Mouse (Mus musculus) embryonic facial prominence, embryonic 12.5 days (tissue): ENCODE data around the gene Taar6. TPM values are rescaled to one million over a fixed set of nuclear protein-coding genes. Genes with fewer than 3 reads are reported as not detected.

Source experiments
- polyA plus RNA-seq: library from polyadenylated mRNA; unstranded; fragments of >200 nt; fragmentation: Nextera tagmentation; extraction: Ambion mirVana; gene quantifications from 2 replicates; pipeline ENCODE4 v1.2.1, GENCODE M21; 2016

Taar6 gene
- polyA plus RNA-seq, 1 experiment from 2014 or later, result not detected

Other genes starting within 250 kb of the Taar6 start
- gene Rps12, start 198.4 kb downstream of the Taar6 start, polyA plus RNA-seq, result 154 and 172 TPM in 2 replicates
- 22.4 and 24.2 TPM in 2 replicates for gene Slc18b1, start 188.7 kb downstream of the Taar6 start, polyA plus RNA-seq
- gene Vnn3, start 134.2 kb downstream of the Taar6 start, polyA plus RNA-seq, result not detected in 2 replicates
- 1.4 and 1.8 TPM in 2 replicates for gene Vnn1, start 91.0 kb downstream of the Taar6 start, polyA plus RNA-seq
- not detected in 2 replicates for gene Taar1, start 65.3 kb downstream of the Taar6 start, polyA plus RNA-seq
- gene Taar2, start 47.1 kb downstream of the Taar6 start, polyA plus RNA-seq, result not detected in 2 replicates
- not detected in 2 replicates for gene Taar3, start 36.1 kb downstream of the Taar6 start, polyA plus RNA-seq
- gene Taar4, start 25.2 kb downstream of the Taar6 start, polyA plus RNA-seq, result not detected in 2 replicates
- gene Taar5, start 14.9 kb downstream of the Taar6 start, polyA plus RNA-seq, result not detected in 2 replicates
- not detected in 2 replicates for gene Taar7a, start 7.8 kb upstream of the Taar6 start, polyA plus RNA-seq
- not detected in 2 replicates for gene Taar7b, start 14.3 kb upstream of the Taar6 start, polyA plus RNA-seq
- not detected in 2 replicates for gene Taar7d, start 41.6 kb upstream of the Taar6 start, polyA plus RNA-seq
- not detected in 2 replicates for gene Taar7e, start 52.0 kb upstream of the Taar6 start, polyA plus RNA-seq
- gene Taar7f, start 63.9 kb upstream of the Taar6 start, polyA plus RNA-seq, result not detected in 2 replicates
- not detected in 2 replicates for gene Taar8a, start 90.9 kb upstream of the Taar6 start, polyA plus RNA-seq
- gene Taar8b, start 106.6 kb upstream of the Taar6 start, polyA plus RNA-seq, result not detected in 2 replicates
- not detected in 2 replicates for gene Taar8c, start 116.3 kb upstream of the Taar6 start, polyA plus RNA-seq
- not detected in 2 replicates for gene Taar9, start 123.9 kb upstream of the Taar6 start, polyA plus RNA-seq
- gene Stx7, start 163.7 kb upstream of the Taar6 start, polyA plus RNA-seq, result 71.3 and 74.3 TPM in 2 replicates
- gene Moxd1, start 237.9 kb upstream of the Taar6 start, polyA plus RNA-seq, result 23.4 and 24.0 TPM in 2 replicates